Mouse (Mus musculus): ENCODE data around the gene Tead1. TPM values are rescaled to one million over a fixed set of nuclear protein-coding genes. Genes with fewer than 3 reads are reported as not detected.

Tead1 gene
- polyA plus RNA-seq, 1 experiment: 7.2 TPM

DNA sequence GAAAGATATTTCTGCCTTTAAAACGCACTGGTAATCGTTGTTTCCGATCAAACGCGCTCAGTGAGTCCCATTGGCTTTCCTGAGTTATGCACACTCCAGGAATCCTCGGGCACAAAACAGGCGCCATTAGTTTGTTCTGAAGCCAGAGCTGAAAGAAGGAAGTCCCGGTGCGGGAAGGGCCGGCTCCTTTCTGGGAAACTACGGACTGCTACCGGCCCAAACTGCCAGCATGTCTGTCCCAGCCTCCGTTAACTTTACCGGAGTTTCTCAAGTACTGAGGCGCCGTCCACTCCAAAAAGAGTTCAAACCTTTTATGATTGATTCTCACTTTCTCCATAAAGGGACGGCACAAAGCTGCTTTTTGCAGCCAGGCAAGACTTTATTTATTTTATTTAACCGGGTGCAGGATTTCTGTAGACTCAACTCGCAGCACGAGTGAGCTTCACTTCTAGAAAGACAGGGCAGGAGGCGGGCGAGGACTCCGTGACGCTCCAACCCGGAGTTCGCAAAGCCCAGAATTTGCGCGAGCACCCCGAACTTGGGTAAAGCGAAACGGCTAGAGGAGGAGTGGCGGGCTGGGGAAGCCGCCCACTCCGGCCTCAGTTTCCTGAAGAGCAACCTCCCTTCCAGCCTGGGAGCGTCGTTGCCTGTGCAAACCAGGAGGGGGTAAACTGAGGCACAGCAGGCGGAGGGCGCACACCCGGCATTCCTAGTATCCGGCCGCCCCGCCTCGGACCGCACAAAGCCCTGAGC, 524 bp upstream of the Tead1 start:
- Histone ChIP-seq H3K27me3 (ENCODE audit: control insufficient read depth, insufficient read depth, low read length) (no peaks in the 10 kb centered on the region), H3K4me1 (ENCODE audit: control insufficient read depth, insufficient read depth, low read length) (no peaks in the 10 kb centered on the region; the same call in 1 of the 2 replicates), H3K4me3 (replicated peaks; ENCODE audit: insufficient read depth, low read depth, low read length) (peak overlapping the region; percentile 91), H3K27ac (ENCODE audit: insufficient read depth, low read length) (no peak overlapping the region)
- TF ChIP-seq POLR2A (IDR thresholded peaks at IDR 0.05; ENCODE audit: borderline replicate concordance, insufficient read depth, low read length) (no peak), CTCF (IDR thresholded peaks at IDR 0.05; ENCODE audit: borderline replicate concordance, insufficient read depth, low read depth, low read length) (no peak)
- WGBS: 1% methylated on average over 44 of the region's 44 CpGs
- DNase-seq: peak; percentile 37 to 49

DNA sequence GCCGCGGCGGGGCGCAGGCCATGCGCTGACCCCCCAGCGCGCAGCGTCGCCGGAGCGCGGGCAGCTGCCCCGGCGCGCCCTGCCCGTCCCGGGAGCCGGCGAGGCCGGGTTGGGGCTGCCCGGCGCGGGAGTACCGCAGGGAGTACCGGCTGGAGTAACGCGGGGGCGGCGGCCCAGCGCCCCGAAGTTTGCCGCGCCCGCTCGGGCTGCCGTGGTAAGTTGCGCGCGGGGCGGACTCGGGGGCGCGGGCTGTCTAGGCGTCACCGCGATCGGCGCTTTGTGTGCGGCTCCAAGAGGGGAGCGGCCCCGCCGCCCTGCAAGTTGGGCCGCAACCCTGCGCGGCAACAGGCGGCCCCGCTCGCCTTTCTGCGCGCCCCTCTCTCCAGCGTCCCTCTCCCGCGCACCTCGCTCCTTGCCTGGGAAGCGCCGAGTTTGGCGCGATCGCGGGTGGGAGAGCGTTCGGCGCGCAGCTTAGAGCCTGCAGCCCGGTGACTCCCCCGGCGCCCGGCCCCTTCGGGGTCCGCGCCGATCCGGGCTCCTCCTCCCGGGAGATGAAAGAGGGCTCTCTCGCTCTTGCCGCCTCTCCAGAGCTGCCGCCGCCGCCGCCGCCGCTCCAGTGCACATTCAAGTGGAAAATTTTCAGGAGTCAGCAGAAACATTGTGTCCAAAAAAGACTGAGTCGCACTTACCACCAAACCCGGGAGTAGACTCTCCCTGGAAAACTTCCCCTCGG, 561 bp downstream of the Tead1 start:
- H3K4me1 ChIP-seq (ENCODE audit: control insufficient read depth, insufficient read depth, low read length): no peaks in the 10 kb centered on the region; the same call in 1 of the 2 replicates
- DNase-seq: peak; percentile 75 to 78
- H3K27ac ChIP-seq (ENCODE audit: insufficient read depth, low read length): no peak overlapping the region
- no peaks in the 10 kb centered on the region for H3K27me3 ChIP-seq (ENCODE audit: control insufficient read depth, insufficient read depth, low read length)
- TF ChIP-seq CTCF (IDR thresholded peaks at IDR 0.05; ENCODE audit: borderline replicate concordance, insufficient read depth, low read depth, low read length) (no peak), POLR2A (IDR thresholded peaks at IDR 0.05; ENCODE audit: borderline replicate concordance, insufficient read depth, low read length) (no peak)
- under 1% methylated on average over 94 of the region's 95 CpGs for WGBS
- H3K4me3 ChIP-seq (replicated peaks; ENCODE audit: insufficient read depth, low read depth, low read length): peak overlapping the region; percentile 91

DNA sequence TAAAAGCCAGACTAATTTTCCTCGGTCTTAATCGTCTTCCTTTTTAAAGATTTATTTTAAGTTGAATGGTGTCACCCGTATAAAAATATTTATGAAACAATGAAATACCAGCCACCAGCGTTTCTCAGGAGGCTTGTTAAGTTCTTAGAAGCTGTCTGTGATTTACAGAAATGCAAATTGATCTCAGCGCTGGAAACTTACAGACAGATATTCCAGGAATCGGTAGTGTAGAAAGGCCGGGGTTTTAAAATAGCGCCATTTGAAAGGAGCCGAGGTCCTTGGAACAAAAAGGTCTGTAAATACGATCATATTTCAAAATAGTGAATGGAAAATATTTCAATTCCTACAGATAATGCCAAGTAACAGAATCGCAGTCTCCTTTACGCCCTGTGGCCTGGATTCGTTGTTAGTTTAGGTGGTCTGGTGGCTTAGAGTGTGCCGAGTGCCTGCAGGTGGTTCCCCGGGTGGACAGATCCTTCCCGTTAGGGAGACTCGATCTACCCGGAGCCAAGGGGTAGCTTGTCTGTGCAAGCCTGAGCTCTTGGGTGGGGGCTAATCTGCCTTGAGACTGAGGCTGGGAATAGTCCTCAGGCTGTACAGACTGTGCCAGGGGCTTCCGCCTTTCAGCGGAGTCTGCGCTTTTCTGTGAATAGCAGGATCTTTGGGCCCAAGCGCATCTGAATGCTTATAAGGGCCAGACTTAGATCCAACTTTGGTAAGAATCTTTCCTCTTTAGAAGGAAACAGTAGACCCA, 1.6 kb downstream of the Tead1 start:
- WGBS: 32% methylated on average over 22 of the region's 22 CpGs
- H3K27me3 ChIP-seq (ENCODE audit: control insufficient read depth, insufficient read depth, low read length): no peaks in the 10 kb centered on the region
- peak; percentile 36 to 44 for DNase-seq
- peaks cover 4% of the 10 kb centered on the region; the same call in 1 of the 2 replicates for H3K4me1 ChIP-seq (ENCODE audit: control insufficient read depth, insufficient read depth, low read length)
- TF ChIP-seq CTCF (IDR thresholded peaks at IDR 0.05; ENCODE audit: borderline replicate concordance, insufficient read depth, low read depth, low read length) (no peak), POLR2A (IDR thresholded peaks at IDR 0.05; ENCODE audit: borderline replicate concordance, insufficient read depth, low read length) (no peak)
- H3K4me3 ChIP-seq (replicated peaks; ENCODE audit: insufficient read depth, low read depth, low read length): peak overlapping the region; percentile 51
- no peak overlapping the region for H3K27ac ChIP-seq (ENCODE audit: insufficient read depth, low read length)

DNA sequence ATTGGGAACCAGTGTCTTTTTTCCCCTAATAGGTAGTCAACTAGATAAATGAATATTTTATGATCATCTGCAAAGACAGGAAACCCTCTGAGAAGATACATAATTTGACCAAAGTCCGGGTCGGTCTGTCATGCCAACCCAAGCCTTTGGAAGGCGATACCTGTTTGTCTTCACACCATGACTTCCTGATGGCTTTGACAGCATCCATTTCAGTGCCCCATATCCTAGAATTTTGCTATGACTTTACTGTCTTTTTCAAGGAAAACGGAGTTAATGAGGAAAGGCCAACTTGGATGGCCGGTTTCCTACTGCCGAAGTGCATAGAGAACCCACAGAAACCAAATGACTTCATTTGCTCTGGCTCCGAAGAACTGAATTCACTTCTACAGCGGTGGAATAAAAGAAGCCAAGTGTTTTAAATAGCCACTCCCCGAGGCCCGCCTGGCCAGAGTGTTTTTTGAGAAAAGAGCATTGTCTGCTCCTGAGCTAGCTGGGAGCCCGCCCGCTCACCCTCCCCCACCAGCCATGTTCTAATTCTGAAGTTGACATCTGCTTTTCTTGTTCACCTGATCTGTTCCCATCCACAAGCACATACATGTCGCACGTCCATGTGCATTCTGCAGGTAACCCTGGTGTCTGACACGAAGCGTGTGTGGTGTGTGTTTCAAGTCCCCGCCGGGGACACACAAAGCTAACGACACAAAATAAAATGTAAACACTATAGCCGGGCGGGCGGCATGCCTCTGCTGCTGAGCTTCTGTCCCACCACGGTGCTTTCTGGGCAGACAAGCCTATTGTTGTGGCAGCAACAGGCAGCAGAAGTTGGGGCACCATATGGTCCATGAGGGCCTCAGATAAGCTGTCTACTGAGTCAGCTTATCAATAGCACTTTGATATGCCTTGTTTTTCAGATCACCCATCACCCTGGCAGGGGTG, 5.8 kb downstream of the Tead1 start:
- no peak overlapping the region for H3K27ac ChIP-seq (ENCODE audit: insufficient read depth, low read length)
- DNase-seq: no peak

DNA sequence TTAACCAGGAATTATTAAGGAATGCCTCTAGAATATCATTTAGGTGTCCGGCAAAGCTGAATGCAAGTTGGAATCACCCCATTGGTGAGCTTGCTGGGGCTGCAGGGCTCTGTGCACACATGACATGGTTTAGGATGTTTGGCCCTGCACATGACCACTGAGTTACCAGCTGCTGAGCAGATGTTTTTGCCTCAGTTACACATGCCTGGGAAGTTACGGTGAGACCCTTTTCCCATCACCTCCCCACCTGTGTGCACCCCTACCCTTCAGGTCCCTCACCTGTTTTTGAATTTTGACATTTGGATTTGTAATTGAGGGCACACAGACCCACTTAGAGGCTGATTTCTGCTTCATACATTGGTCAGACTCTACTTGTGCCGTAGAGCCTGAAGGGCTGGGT, 6.9 kb downstream of the Tead1 start:
- 88% methylated on average over 3 of the region's 3 CpGs for WGBS
- Histone ChIP-seq H3K27me3 (ENCODE audit: control insufficient read depth, insufficient read depth, low read length) (no peaks in the 10 kb centered on the region), H3K27ac (ENCODE audit: insufficient read depth, low read length) (no peak overlapping the region), H3K4me3 (replicated peaks; ENCODE audit: insufficient read depth, low read depth, low read length) (no peak overlapping the region), H3K4me1 (ENCODE audit: control insufficient read depth, insufficient read depth, low read length) (peaks cover 4% of the 10 kb centered on the region; the same call in 1 of the 2 replicates)
- TF ChIP-seq POLR2A (IDR thresholded peaks at IDR 0.05; ENCODE audit: borderline replicate concordance, insufficient read depth, low read length) (no peak), CTCF (IDR thresholded peaks at IDR 0.05; ENCODE audit: borderline replicate concordance, insufficient read depth, low read depth, low read length) (no peak)
- no peak for DNase-seq

More for the DNA sequence above, 5.8 kb downstream of the Tead1 start:
- TF ChIP-seq POLR2A (IDR thresholded peaks at IDR 0.05; ENCODE audit: borderline replicate concordance, insufficient read depth, low read length): no peak
- no peak for TF ChIP-seq CTCF (IDR thresholded peaks at IDR 0.05; ENCODE audit: borderline replicate concordance, insufficient read depth, low read depth, low read length)
- WGBS: 63% methylated on average over 23 of the region's 23 CpGs
- Histone ChIP-seq H3K4me3 (replicated peaks; ENCODE audit: insufficient read depth, low read depth, low read length) (no peak overlapping the region), H3K4me1 (ENCODE audit: control insufficient read depth, insufficient read depth, low read length) (peaks cover 4% of the 10 kb centered on the region; the same call in 1 of the 2 replicates), H3K27me3 (ENCODE audit: control insufficient read depth, insufficient read depth, low read length) (no peaks in the 10 kb centered on the region)

DNA sequence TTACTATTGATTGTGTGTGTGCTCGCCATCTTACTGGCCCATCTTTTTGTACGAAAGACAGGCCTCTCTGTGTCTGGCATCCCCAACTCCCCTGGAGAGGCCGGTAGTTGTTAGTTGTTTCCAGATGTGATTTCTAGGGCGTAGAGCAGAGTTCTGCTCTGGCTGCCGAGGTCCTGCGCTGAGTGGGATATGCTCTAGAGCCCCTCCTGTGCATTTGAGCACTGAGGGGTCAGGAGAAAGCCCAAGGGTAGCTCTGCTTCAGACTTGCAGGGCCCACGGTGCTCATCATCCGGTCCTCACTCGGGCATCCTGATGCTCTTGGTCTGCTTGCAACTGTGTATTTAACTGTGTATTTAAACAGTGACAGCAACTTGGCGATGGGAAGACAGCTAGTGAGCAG, 7.5 kb downstream of the Tead1 start:
- WGBS: 80% methylated on average over 10 of the region's 10 CpGs
- Histone ChIP-seq H3K4me1 (ENCODE audit: control insufficient read depth, insufficient read depth, low read length) (peaks cover 4% of the 10 kb centered on the region; the same call in 1 of the 2 replicates), H3K27ac (ENCODE audit: insufficient read depth, low read length) (no peak overlapping the region), H3K4me3 (replicated peaks; ENCODE audit: insufficient read depth, low read depth, low read length) (no peak overlapping the region), H3K27me3 (ENCODE audit: control insufficient read depth, insufficient read depth, low read length) (no peaks in the 10 kb centered on the region)
- TF ChIP-seq POLR2A (IDR thresholded peaks at IDR 0.05; ENCODE audit: borderline replicate concordance, insufficient read depth, low read length) (no peak), CTCF (IDR thresholded peaks at IDR 0.05; ENCODE audit: borderline replicate concordance, insufficient read depth, low read depth, low read length) (no peak)
- no peak for DNase-seq
